Mouse (Mus musculus) MEL (cell line): Measurements from ENCODE around the gene Wipf1. TPM values are rescaled to one million over a fixed set of nuclear protein-coding genes. Genes with fewer than 3 reads are reported as not detected.

Experiments
- DNase-seq: peaks from one replicate; pipeline ENCODE4 v3.0.0; 2011; ENCODE audit warnings: low read depth, low spot score
- H3K27ac ChIP-seq: 2 replicates; pipeline ENCODE4 v1.5.1; 2012; ENCODE audit warnings: low read depth, mild to moderate bottlenecking, control low read depth, low read length, moderate library complexity; ENCODE audit not compliant: control insufficient read depth
- H3K27me3 ChIP-seq, 2 experiments: fragments of 150-350 bp in 1 of 2; sonication (generic) in 1 of 2; 2 replicates each; pipeline ENCODE4 v1.6.1; 2012; ENCODE audit warnings: low read length in 2 of 2, mild to moderate bottlenecking in 2 of 2, improper control_type of control experiment in 1 of 2, moderate library complexity in 1 of 2; ENCODE audit not compliant: insufficient read depth in 2 of 2, control insufficient read depth in 1 of 2
- H3K36me3 ChIP-seq, 2 experiments: 2 replicates each; pipeline ENCODE4 v1.6.1; 2012 to 2014; ENCODE audit warnings: low read length in 2 of 2, improper control_type of control experiment in 1 of 2, inconsistent platforms in 1 of 2, mild to moderate bottlenecking in 1 of 2; ENCODE audit not compliant: insufficient read depth in 2 of 2, control insufficient read depth in 1 of 2
- H3K4me1 ChIP-seq, 2 experiments: fragments of 150-350 bp in 1 of 2; sonication (generic) in 1 of 2; 2 replicates each; pipeline ENCODE4 v1.6.1; 2012; ENCODE audit warnings: low read length in 2 of 2, improper control_type of control experiment in 1 of 2, mild to moderate bottlenecking in 1 of 2; ENCODE audit not compliant: insufficient read depth in 2 of 2, control insufficient read depth in 1 of 2
- H3K4me3 ChIP-seq, 2 experiments: fragments of 150-350 bp in 1 of 2; sonication (generic) in 1 of 2; 2 replicates each; pipeline ENCODE4 v1.5.1; 2012; ENCODE audit warnings: low read depth in 2 of 2, low read length in 2 of 2, mild to moderate bottlenecking in 2 of 2, moderate library complexity in 2 of 2, control low read depth in 1 of 2, improper control_type of control experiment in 1 of 2; ENCODE audit not compliant: control insufficient read depth in 1 of 2, insufficient read depth in 1 of 2
- H3K79me2 ChIP-seq: 2 replicates; pipeline ENCODE4 v1.6.1; 2012; ENCODE audit warnings: mild to moderate bottlenecking, low read length, moderate library complexity; ENCODE audit not compliant: control insufficient read depth, poor library complexity, insufficient read depth
- H3K9ac ChIP-seq: 2 replicates; pipeline ENCODE4 v1.6.1; 2012; ENCODE audit warnings: low read depth, mild to moderate bottlenecking, control low read depth, low read length, moderate library complexity; ENCODE audit not compliant: control insufficient read depth, poor library complexity, severe bottlenecking
- H3K9me3 ChIP-seq: fragments of 150-350 bp; sonication (generic); replicated peaks from 2 replicates; pipeline ENCODE4 v1.6.1; 2012; ENCODE audit warnings: mild to moderate bottlenecking, low read length, improper control_type of control experiment, moderate library complexity; ENCODE audit not compliant: insufficient read depth
- CHD2 ChIP-seq: IDR thresholded peaks from 2 replicates; pipeline ENCODE4 v1.6.1; 2011; ENCODE audit warnings: low read length, improper control_type of control experiment
- E2F4 ChIP-seq: IDR thresholded peaks from 2 replicates; pipeline ENCODE4 v1.6.1; 2011; ENCODE audit warnings: low read depth, low read length, improper control_type of control experiment, borderline replicate concordance
- EP300 ChIP-seq, 2 experiments: IDR thresholded peaks; 2 replicates each; pipeline ENCODE4 v1.6.1; 2011; ENCODE audit warnings: improper control_type of control experiment in 2 of 2, low read length in 2 of 2, low read depth in 1 of 2, mild to moderate bottlenecking in 1 of 2
- ETS1 ChIP-seq: IDR thresholded peaks from 2 replicates; pipeline ENCODE4 v1.6.1; 2012; ENCODE audit warnings: low read depth, mild to moderate bottlenecking, inconsistent platforms, low read length, improper control_type of control experiment, moderate library complexity
- GABPA ChIP-seq: IDR thresholded peaks from 2 replicates; pipeline ENCODE4 v1.6.1; 2012; ENCODE audit warnings: low read depth, mild to moderate bottlenecking, inconsistent platforms, low read length, improper control_type of control experiment, moderate library complexity
- GATA1 ChIP-seq: IDR thresholded peaks from 2 replicates; pipeline ENCODE4 v1.6.1; 2011; ENCODE audit warnings: low read depth, low read length, improper control_type of control experiment
- JUND ChIP-seq: IDR thresholded peaks from 2 replicates; pipeline ENCODE4 v1.6.1; 2011; ENCODE audit warnings: low read depth, mild to moderate bottlenecking, improper control_type of control experiment, low read length
- MXI1 ChIP-seq: IDR thresholded peaks from 2 replicates; pipeline ENCODE4 v1.6.1; 2011; ENCODE audit warnings: mild to moderate bottlenecking, low read depth, low read length, improper control_type of control experiment
- MYB ChIP-seq: IDR thresholded peaks from 2 replicates; pipeline ENCODE4 v1.6.1; 2011; ENCODE audit warnings: mild to moderate bottlenecking, low read depth, low read length, improper control_type of control experiment
- MYC ChIP-seq: IDR thresholded peaks from 2 replicates; pipeline ENCODE4 v1.6.1; 2011; ENCODE audit warnings: low read depth, mild to moderate bottlenecking, low read length, improper control_type of control experiment, moderate library complexity
- NELFE ChIP-seq: IDR thresholded peaks from 2 replicates; pipeline ENCODE4 v1.6.1; 2011; ENCODE audit warnings: low read depth, low read length, improper control_type of control experiment
- NRF1 ChIP-seq: IDR thresholded peaks from 2 replicates; pipeline ENCODE4 v1.6.1; 2014; ENCODE audit warnings: low read depth, mild to moderate bottlenecking, inconsistent platforms, low read length, improper control_type of control experiment, moderate library complexity; ENCODE audit not compliant: poor library complexity, insufficient read depth, severe bottlenecking
- POLR2AphosphoS2 ChIP-seq: IDR thresholded peaks from 2 replicates; pipeline ENCODE4 v1.6.1; 2011; ENCODE audit warnings: low read length, improper control_type of control experiment
- RCOR1 ChIP-seq: IDR thresholded peaks from 2 replicates; pipeline ENCODE4 v1.6.1; 2012; ENCODE audit warnings: low read depth, mild to moderate bottlenecking, inconsistent platforms, low read length, improper control_type of control experiment
- SIN3A ChIP-seq: IDR thresholded peaks from 2 replicates; pipeline ENCODE4 v1.6.1; 2012; ENCODE audit warnings: low read length, improper control_type of control experiment, inconsistent platforms
- SMC3 ChIP-seq: IDR thresholded peaks from 2 replicates; pipeline ENCODE4 v1.6.1; 2011; ENCODE audit warnings: low read depth, low read length, improper control_type of control experiment
- TBP ChIP-seq: IDR thresholded peaks from 2 replicates; pipeline ENCODE4 v1.8.0; 2011; ENCODE audit warnings: low read depth, low read length, improper control_type of control experiment
- TCF12 ChIP-seq: IDR thresholded peaks from 2 replicates; pipeline ENCODE4 v1.6.1; 2014; ENCODE audit warnings: low read depth, mild to moderate bottlenecking, inconsistent platforms, low read length, improper control_type of control experiment, moderate library complexity
- ZC3H11A ChIP-seq: IDR thresholded peaks from 2 replicates; pipeline ENCODE4 v1.6.1; 2012; ENCODE audit warnings: low read depth, mild to moderate bottlenecking, inconsistent platforms, low read length, improper control_type of control experiment
- ZKSCAN1 ChIP-seq: IDR thresholded peaks from 2 replicates; pipeline ENCODE4 v1.6.1; 2012; ENCODE audit warnings: low read depth, mild to moderate bottlenecking, inconsistent platforms, low read length, improper control_type of control experiment, moderate library complexity
- ZNF384 ChIP-seq: IDR thresholded peaks from 2 replicates; pipeline ENCODE4 v1.6.1; 2012; ENCODE audit warnings: low read depth, mild to moderate bottlenecking, inconsistent platforms, low read length, improper control_type of control experiment
- polyA plus RNA-seq, 2 experiments: library from polyadenylated mRNA; stranded (reverse) in 1 of 2; unstranded in 1 of 2; fragments of >175 nt in 1 of 2; fragments of >200 nt in 1 of 2; gene quantifications; 2 replicates each; pipeline versions ENCODE4 v1.2.1 to v1.2.4; 2012; ENCODE audit warnings: low replicate concordance in 2 of 2, low read depth in 1 of 2; ENCODE audit not compliant: insufficient read length in 2 of 2, insufficient read depth in 1 of 2, missing spikeins in 1 of 2
- total RNA-seq: library from RNA; depleted of rRNA; stranded (reverse); fragments of 300-350 nt; gene quantifications from 2 replicates; pipeline ENCODE4 v1.2.3, GENCODE M21; 2012

Wipf1 gene
- total and polyA plus RNA-seq, 3 experiments, result 5.2 to 83.9 (median 27.1) TPM

DNA sequence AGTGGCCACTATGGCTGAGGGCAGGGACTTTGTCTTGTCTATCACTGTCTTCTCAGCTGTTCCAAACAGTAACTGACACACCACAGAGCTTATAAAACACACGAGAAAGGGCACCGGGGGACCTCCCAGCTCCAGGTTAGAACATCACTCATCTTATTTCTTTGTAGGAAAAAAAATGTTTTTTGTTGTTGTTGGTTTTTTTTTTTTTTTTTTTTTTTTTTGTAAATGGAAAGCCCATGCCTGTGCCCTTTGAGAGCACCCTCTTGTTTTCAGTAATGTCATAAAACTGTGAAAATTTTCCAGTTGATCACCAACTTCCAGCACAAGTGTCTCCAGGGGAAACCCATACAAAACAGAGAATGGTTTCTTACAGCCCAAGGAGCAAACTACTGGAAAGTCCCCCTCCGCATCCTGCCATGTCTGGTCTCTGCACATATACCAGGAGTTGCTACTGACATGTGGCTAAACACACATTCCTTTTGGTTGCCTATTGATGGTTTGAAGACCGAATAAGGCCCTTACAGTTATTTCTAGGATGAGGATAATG, 69.9 kb downstream of the Wipf1 start:
- TF ChIP-seq RCOR1 (no peak), MYB (no peak), SMC3 (no peak), JUND (no peak), NRF1 (no peak), E2F4 (no peak), GATA1 (no peak), MXI1 (no peak), POLR2AphosphoS2 (no peak), TCF12 (no peak), NELFE (no peak)
- Histone ChIP-seq H3K9ac (no peak overlapping the region), H3K27ac (no peak overlapping the region), H3K4me1 (peaks cover 8 to 14% of the 10 kb centered on the region in 2 experiments), H3K79me2 (peaks cover 1% of the 10 kb centered on the region), H3K9me3 (no peaks in the 10 kb centered on the region), H3K36me3 (peaks cover 0 to 12% of the 10 kb centered on the region in 2 experiments; a peak in 2 of 4 replicates), H3K4me3 (no peak overlapping the region), H3K27me3 (no peaks in the 10 kb centered on the region)
- no peak for DNase-seq

DNA sequence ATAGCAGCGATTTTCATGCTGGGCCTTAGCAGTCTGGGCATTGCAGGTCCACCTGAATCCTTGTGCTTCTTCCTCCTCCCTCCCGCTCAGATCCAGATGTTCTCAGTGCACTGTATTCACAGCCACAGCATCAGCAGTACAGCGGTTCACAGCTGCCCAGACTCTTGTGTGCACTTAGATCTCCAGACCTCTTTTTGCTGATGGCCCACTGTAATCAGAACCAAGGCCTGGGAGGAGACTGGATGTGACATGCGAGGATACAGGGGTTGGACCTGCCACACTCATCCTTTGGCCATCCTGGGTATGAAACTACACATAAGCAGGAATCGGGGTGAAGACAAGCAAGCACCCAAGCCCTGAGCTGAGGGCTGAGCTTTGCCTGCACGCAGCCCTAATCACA, 72.6 kb downstream of the Wipf1 start:
- Histone ChIP-seq H3K27me3 (no peaks in the 10 kb centered on the region), H3K9ac (no peak overlapping the region), H3K4me1 (peaks cover 20 to 29% of the 10 kb centered on the region in 2 experiments), H3K36me3 (peaks cover 0 to 28% of the 10 kb centered on the region in 2 experiments; a peak in 2 of 4 replicates), H3K9me3 (no peaks in the 10 kb centered on the region), H3K79me2 (peaks cover 2% of the 10 kb centered on the region), H3K4me3 (no peak overlapping the region), H3K27ac (no peak overlapping the region)
- TF ChIP-seq ETS1, result no peak
- TF ChIP-seq ZC3H11A, result no peak
- TF ChIP-seq JUND, result no peak
- no peak for TF ChIP-seq ZKSCAN1
- TF ChIP-seq CHD2, result no peak
- no peak for TF ChIP-seq MYC
- no peak for TF ChIP-seq E2F4
- no peak for TF ChIP-seq RCOR1
- no peak for TF ChIP-seq TBP
- no peak for TF ChIP-seq ZNF384
- no peak for TF ChIP-seq GABPA
- TF ChIP-seq POLR2AphosphoS2, result no peak
- no peak for TF ChIP-seq NRF1
- TF ChIP-seq MXI1, result no peak
- no peak for TF ChIP-seq SIN3A
- no peak for TF ChIP-seq EP300 (IDR thresholded peaks at IDR 0.05; ENCODE audit: low read depth in 1 of 2, low read length in 2 of 2)
- DNase-seq, result no peak
